Mouse (Mus musculus) telencephalon, adult 2 months (tissue): Measurements from ENCODE around the gene Pcsk5.

Experiments
- DNase-seq: peaks from one replicate; pipeline ENCODE4 v3.0.0-alpha.2; 2011; ENCODE audit warnings: low read depth, low spot score

Gene Pcsk5

DNA sequence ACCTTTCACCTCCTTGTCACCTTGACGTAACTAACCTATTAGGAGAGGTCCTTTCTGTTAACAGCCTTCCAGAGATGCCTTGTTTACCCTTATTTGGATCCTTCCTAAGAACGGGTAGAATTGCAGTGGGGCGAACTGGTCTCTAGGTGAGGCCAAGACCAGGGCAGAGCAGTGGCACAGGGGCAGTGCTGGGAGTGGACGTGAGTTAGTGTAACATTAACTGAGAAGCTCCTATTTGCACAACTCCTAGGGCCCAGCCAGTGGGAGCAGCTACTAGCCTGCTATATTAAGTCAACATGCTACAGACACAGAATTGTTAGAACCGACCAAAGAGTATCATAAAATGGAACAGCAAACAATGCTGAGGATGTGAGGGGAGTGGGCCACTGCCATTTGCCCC is 30.8 kb downstream of the Pcsk5 start:
- DNase-seq: no peak

DNA sequence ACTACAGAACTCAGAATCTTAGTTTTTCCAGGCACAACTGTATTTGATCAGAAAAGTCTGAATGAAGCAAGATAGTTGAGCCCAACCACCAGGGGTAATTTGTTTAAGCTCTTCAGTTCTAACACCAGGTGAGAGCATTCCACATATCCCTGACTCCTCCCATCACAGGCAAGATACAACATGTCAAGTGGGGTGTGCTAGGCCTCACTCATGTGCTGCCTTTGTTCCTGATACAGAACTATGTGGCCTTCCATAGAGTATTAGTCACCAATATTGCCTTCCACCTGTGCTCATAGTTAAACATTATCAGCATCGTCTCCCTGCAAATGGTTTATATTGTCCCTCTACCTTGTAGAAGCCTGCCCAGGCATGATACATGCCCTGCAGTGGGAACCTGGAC is 36.6 kb downstream of the Pcsk5 start:
- no peak for DNase-seq

DNA sequence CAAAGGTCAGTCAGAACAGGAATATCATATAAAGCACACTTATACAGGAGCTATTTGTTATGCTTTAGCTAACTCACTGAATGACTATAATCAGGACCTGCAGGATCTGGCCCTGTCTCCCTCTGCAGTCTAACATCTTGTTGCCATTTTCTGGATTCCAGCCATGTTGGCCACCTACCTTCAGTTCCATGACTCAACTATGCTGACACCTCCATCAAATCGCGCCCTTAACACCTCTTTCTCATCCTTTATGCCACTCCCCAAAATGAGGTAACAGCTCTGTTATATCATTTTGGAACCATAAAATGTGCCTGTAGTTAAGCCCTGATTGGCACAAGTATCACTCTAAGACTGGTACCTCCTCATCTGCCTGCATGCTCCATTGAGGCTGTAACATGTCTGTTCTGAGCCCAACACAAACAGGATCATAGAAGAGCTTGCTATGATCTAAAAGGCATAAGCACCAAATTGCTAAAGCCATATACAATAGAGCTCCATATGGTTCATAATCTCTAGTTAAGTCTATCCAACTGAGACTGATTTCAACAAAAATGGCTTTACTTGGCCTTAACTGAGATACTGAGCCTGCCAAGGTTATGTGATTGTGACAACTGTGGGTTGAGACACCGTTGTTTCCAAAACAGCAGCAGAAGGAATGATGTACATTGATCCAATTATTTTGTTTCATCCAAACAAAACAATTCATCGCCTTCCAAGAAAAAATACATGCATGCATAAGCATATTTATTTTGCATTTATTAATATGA is 37.8 kb downstream of the Pcsk5 start:
- peak; percentile 26 for DNase-seq

DNA sequence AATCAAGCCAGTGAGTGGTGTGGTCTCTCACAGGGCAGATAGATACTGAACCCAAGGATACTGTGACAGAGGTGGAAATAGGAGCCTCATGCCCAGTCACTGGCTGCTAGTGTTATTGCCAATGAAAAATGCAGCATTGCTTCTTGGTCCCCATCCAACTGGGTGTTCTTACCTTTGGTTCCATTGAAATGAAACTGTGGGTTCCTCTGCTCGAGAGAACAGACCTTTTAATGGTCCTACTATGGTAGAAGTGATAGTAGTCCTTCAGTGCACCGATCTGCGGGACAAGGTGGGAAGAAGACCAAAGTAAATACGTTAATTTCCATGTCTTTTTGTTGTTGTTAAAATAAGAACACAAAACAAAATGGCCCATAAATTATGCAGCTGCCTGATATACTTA is 44.0 kb downstream of the Pcsk5 start:
- DNase-seq: no peak

DNA sequence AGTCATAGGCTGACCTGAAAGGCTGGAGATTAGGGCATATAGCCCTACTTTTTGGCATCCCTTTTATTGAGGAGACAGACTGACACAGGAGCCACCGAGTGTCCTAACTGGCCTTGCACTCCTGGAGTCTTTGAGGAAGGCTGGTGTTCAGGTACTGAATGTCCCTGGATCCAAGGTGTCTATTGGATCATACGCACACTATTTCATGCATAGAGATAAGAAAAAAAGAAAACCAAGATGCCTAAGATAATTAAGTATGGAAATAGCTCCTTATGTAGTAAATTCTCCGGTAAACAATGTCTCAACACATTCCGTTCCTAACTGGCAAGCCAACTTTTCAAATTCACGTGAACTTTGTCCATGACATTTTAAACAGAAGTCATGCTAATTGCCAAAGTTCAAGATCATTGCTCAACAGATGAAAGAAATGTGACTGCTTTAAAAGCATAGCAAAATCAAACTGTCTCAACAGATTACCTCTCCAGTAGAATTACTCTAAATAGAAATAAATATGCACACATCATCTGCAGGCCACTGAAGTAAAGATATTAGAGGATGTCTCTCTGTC is 45.9 kb downstream of the Pcsk5 start:
- DNase-seq: no peak

DNA sequence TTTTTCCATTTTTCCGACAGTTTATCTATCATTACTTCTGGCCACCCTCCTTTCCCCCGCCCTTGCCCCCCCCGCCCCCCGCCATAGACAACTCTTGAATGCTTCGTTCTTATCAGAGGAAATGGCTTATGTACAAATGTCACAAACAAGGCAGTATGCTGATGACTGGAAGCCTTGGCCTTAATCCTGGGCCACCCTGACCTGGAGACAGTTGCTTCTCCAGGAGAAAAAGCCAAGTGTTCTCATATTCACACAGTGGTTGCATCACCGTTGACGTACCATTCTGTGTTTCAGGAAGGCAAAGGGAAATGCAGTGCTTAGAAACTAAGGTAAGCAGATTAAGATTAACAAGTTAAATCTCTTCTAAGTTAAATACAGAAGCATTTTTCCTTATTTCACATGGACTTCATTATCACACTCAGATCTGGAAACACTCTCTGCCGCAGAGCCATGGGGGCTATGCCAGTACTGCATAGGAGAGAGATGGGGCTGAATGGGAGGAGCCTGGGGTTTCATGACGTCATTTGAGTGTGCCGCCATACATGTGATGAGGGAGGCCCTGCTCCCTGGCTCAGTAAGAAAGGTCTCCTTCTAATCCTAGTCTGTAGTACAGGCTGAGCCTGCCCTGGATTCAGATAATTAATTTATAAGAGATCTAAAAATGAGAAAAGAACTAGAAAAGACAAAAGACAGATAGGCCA is 48.7 kb downstream of the Pcsk5 start:
- DNase-seq: no peak

DNA sequence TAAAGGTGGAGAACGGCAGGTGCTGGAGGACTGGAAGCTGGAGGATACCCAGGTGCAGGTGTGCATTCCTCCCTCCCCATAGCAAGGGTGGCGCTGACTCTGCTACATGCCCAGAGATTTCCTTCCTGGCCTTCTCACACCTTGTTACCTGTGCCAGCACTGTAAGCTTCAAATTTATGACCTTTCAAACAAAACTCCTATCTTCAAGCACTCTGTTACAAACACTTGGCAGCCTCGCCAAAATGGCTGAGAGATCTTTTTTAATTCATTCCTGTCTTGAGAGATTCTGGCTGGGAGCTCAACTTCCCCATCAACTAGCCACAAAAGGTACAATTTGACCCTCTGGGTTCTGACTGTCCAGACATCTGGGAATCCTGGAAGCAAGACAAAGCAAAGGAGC is 50.7 kb downstream of the Pcsk5 start:
- no peak for DNase-seq

DNA sequence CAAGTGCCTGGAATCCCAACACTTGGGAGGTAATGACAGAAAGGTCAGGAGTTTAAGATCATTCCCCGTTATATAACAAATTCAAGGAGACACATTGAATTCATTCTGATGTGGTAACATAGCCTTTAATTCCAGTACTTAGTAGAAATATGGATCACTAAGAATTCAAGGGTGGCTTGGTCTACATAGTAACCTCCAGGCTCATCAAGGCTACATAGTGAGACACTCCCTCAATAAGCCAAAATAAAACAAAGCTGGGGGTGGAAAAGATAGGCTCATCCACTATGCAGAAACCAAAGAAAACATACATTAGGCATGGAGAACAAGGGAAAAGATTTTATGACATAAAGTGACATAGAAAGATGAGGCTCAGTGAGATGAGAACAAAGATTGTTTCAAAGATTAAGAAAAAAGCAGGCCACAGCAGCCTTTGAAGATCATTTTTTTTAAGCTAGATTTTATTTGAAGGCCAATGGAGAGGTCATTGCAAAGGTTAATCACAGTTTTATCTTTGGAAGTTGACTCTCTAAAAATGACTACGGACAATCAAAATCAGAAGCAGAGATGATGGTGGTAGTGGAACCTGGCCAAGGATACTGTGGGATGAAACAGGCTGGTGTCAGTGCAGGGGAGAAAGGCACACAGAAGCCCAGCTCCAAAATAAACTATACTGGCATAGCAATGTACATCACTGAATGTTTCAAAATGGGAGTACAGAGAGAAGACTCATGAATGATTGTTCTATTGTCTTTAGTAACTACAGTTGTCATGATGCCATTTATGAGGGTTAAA is 52.8 kb downstream of the Pcsk5 start:
- no peak for DNase-seq

DNA sequence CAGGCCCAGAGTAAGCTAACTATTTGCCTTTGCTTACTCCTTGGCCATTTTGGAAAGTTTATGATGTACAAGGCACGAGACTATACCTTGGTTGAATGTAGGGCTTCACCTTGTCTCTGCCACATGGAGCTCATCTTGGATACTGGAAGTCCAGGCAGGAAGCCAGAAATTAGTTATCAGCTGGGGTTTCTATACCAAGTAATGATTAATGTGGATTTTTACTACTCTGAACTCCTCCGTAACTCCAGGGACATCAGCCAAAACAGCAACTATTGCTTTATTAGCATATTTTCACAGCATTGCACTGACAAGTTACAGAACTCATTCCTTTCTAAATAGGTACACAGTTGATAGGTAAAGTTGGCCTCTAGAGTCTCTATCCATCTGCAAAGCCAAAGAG is 54.2 kb downstream of the Pcsk5 start:
- no peak for DNase-seq

DNA sequence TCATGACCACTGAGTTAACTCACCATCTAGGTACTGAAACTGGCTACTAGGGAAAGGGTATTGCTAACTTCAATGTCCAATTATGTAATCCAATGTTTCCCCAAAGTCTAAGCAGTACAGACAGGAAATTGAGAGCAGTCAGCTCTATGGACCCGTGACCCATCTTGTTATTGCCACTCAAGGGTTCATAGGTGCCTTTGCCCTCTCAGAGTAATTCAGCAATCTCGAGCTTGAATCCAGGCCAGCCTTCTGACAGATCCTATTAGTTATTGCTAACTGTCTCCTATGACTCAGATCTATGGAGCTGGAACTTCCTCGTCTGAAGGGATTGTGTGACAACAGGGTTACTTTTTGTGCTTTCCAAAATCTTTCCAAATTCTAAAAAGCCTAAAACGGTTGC is 56.1 kb downstream of the Pcsk5 start:
- DNase-seq: no peak

DNA sequence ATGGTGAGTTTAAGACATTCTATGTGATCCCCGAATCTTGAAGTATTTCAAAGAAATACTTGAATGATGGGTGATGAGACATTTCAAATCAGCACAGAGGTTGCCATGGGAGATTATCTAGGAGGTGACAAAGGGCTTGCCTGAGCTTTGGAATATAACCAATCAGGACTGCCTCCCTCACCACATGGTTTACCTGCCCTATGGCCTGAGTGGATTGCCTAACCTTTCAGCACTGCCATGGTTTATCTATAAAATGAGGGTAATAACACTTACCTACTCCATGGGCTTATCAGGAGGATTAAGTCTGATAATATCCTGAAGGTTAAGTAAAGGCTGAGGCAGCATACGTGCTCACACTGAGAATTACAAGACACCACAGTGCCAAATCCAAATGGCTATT is 61.5 kb downstream of the Pcsk5 start:
- no peak for DNase-seq

DNA sequence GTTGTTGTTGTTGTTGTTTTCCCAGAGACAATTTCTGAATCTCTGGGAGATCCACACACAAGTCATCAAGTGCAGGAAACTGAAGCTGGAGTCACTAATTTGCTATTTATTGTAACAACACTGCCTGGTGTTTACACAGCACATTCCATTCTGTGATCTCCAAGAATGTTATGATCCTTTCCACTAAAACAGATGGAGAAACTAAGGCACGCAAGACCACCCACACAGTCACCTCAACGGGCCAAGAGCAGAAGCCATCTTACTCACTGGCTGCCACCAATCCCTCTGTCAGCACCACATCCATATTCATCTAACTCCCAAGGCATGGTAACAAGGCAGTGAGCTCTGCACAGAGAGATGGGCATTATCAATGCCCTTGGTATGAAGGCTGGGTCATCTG is 62.3 kb downstream of the Pcsk5 start:
- no peak for DNase-seq

DNA sequence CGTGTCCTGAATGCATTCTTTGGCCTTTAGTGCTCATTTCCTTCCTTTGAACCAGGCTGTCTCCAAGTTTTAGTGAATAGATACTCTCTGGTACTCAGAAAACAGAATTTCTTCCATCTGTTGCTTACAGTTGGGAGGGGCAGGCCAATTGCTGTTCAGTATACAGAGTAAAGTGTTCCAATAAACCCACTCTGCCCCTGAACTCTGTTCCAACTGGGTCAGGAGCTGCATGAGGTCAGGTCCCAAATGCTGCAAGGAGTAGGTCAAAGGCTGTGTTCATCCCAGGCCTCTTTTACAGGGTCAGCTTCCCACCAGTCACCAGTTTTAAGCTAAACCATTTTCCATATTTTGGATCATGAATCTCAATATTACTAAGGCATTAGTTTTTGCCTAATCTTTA is 63.4 kb downstream of the Pcsk5 start:
- no peak for DNase-seq

DNA sequence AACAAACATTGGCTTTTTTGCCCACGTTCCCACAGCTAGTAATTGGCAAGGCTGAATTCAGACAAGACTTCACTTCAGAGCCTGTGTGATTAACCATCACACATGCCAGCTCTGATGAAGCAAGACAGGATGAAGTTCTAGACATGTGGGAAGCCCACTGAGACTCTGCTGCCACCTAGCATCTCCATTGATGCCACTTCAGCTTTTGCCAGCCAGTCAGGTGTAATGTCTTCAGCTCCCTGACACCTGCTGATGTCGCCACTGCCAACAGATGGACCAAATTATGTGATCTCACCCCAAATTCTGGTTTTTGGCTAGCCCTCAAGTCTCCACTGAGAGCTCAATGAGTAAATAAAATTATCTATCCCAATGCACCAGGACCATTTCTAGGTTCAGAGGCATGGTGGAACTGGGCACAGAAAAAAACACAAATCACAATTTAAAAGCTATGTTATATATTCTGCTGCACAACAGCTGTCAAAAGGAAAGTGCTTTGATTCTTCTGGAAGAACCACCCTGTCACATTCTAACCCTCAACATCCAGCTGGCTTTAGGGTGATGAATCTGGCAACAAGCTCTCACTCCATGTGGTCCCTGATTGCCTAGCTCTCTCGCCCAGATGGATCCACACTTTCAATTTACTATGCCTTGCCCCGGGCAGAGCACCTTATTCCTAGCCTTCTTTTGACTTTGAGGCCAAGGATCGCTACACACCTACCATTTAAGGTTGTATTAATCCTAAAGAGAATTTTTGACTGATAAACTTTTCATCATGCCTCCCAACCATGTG is 67.6 kb downstream of the Pcsk5 start:
- peak; percentile 15 for DNase-seq

DNA sequence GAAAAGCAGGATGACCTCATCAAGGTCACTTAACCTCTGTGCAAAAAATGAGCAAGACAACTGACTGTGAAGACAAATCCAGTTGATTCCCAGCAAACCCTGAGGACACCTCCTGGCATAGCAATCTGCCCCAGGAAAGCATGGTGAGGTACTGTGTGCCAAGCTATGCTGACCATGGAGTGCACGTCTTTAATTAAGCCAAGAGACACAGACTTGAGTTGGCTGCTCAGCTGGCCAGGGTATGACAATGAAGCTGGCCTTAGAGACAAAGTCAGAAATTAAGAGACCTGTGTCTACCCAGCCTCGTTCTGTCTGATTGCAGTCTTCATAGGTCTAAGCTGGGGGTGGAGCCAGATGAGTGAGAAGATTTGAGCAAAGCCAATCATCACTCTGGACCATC is 72.4 kb downstream of the Pcsk5 start:
- no peak for DNase-seq

DNA sequence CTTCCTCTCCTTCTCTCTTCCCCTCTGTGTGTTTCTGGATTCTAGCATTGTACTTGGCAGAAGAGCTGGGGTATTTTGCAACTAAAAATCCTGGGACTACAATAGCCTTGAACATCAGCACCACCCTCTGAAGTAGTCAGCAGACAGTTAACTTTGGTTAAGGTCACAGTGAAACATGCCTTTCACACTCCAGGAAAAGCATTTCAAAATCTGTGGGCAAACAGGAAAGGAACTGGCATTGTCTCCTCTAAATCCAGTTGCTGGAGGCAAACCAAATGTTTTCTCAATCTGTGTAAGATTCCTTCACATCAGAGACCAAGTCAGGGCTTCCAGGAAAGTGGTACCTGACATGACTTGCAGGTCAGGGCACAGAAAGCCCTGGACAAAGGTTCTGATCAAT is 74.7 kb downstream of the Pcsk5 start:
- no peak for DNase-seq

DNA sequence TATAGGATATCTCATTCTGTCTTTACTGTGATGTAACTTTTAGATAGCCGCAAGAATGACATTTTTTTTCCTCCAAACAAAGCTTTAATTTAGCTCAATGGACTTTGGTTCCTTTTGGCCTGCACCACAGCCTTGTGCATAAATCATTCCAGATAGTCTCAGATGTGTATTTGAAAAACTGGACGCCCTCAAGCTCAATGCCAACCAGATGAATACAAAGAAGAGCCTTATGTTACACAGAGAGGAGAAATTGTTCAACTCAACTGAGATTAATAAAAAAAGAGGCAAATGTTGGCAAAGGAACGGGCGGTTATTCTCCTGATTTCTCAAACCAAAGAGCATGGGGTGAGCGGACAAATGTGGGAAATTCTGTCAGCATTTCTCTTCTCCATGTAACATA is 75.8 kb downstream of the Pcsk5 start:
- DNase-seq: no peak

DNA sequence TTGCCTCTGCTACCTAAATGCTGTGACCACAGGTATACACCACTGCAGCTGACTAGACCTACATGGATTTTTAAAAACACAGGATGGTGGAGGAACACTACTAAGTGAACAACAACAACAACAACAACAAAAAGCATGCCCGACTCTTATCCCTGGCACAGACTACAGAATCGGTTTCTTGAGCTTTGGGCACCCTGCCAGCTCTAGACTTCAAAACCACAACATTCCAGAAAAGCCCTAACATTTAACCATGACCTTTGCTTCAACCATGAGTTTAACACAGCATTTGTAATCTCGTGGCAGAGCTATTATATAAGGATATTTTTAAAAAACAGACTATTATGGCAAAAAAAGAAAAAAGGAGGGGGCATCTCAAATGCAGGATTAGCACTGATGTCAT is 84.6 kb downstream of the Pcsk5 start:
- DNase-seq: no peak

DNA sequence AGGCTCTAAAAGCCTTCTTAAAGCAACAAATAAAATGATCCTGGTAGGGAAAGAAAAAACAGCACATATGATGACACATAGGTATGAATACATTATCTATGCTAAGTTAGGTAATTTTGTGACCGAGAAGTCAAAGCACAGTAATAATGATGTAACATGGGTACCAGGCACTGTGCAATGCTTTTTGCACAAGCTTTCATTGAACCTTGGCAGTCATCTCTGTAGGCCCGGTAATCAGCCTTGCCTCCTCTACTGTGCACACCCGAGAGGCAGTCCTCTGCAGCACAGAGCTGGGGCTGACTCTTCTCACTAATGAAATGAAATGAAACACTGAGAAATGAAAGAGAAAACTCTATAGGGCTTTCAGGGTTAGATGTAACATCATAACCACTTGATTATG is 89.1 kb downstream of the Pcsk5 start:
- DNase-seq: no peak

DNA sequence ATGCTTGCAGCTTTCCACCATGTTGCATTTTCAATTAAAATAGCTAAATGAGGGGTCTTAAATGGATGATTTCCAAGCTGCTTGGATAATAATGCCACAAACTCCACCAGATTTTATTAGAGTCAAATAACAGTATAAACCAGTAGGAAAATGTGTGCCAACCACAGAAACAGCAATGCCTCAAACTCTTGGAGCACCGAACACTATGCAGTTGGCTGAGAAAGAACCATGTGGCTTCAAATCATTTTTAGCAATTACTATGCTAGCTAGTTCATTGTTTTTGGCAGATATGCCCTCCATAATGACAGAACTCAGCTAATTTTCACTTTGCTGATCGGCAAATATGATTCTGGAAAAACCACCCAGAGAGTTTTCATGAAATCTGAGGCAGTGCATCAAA is 92.1 kb downstream of the Pcsk5 start:
- DNase-seq: peak; percentile 13

DNA sequence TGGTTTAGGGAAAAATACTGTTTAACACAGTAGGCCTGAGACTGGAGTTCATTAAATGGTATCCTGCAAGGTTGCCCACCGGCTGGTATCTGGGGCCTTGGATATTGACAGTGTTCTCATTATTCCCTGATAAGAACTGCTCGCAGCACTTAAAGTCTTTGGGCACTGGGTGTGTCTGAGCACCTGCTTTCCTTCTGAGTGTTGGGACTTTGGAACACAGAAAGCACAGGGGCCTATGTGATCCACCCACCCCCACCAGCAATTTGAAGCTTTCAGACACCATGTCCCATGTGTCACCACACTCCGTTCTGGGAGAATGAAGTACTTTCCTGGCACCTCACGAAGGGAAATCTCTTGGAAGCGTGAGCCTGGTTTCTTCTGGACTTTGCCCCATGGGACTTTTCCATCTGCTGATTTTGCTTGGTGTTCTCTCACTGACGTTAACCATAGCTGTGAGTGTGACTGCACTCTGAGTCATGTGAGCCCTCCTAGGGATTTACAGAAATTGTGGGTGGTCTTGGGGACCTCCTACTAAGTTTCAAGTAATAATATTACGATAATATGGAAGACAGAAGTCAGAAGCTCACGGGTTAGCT is 92.9 kb downstream of the Pcsk5 start:
- DNase-seq: no peak
